ENCODE assay signal across 10 mouse cellular contexts in the genomic region with DNA sequence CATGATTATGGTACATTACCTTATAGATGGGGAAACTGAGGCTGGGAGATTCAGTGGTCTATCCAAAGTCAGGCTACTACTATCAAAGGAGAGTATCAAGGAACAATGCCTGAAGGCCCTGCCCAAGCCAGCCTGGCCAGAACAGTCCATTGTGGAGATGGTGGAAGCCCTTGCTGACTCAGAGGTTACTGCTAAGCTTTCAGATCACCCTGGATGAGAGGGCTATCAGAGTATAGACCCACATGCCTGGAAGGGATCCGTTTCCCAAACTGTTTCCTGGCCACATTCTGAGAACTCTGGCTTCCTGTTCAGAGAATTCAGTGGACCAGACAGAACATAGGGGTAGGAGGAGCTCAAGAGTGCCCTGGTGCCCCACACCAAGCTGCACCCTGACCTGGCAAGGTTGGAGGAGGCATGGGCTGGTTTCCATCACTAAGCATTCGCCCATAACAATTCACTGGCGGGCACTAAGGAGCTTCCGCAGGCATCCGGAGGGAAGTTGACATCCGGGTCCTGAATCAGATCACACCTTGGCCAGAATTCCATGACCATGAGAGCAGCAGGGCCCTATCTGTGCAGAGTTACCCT. TPM values are rescaled to one million over a fixed set of nuclear protein-coding genes. Genes with fewer than 3 reads are reported as not detected.
DNase-seq lines count a peak whose midpoint lies in the region; ATAC-seq and TF ChIP-seq lines count a peak whose summit lies in the region.
"Had no signal": no experiment of that assay in that cellular context is flagged by ENCODE, and none has a peak within 500 bp of the region (broad histone marks: within the 10 kb centered on the region; RNA-seq: fewer than 3 reads in every experiment).

No protein-coding gene starts in this region.

- no peak overlapping the region for H3K4me2 ChIP-seq in heart, embryonic 16.5 days (ENCODE audit: low read depth, low read length)
- H3K4me2 ChIP-seq: liver, embryonic 15.5 days had no signal

- 49% methylated on average over 6 of the region's 6 CpGs for WGBS in heart, adult 2 months
- 54% methylated on average over 6 of the region's 6 CpGs for WGBS in heart, embryonic 16.5 days

- peak overlapping the region; percentile 98 for H3K27ac ChIP-seq in heart, adult 2 months
- H3K27ac ChIP-seq in brown adipose tissue, adult 24 weeks (replicated peaks; ENCODE audit: low read depth, low read length) = peak overlapping the region; percentile 59
- H3K27ac ChIP-seq in heart, embryonic 16.5 days (ENCODE audit: low read length) = peak overlapping the region; percentile 93
- H3K27ac ChIP-seq: liver, embryonic 15.5 days had no signal

- H3K9me3 ChIP-seq in heart, embryonic 16.5 days (replicated peaks; ENCODE audit: control insufficient read depth, low read length) = no peaks in the 10 kb centered on the region
- H3K9me3 ChIP-seq: liver, embryonic 15.5 days had no signal

- peak in 1 of 2 experiments; percentile 26 for DNase-seq in heart, adult 2 months
- DNase-seq in heart, postnatal 36 days = no peak
- DNase-seq in kidney, postnatal 36 days = peak; percentile 47 to 59
- no peak for DNase-seq in embryo, embryonic 11 days
- no peak for DNase-seq in adrenal gland, adult 18-20 months (ENCODE audit: low spot score in 2 of 2)
- no peak for DNase-seq in cerebellum, postnatal 25 days

- ATAC-seq in heart, embryonic 16.5 days (replicated peaks; ENCODE audit: extremely low read depth, insufficient read depth, low FRiP score) = no peak

- H3K36me3 ChIP-seq in heart, adult 2 months (ENCODE audit: control insufficient read depth, insufficient read depth, low read length) = peaks cover 24% of the 10 kb centered on the region
- no peaks in the 10 kb centered on the region for H3K36me3 ChIP-seq in heart, embryonic 16.5 days (ENCODE audit: control insufficient read depth, insufficient read depth)
- H3K36me3 ChIP-seq: liver, embryonic 15.5 days had no signal

- H3K9ac ChIP-seq in heart, adult 2 months (ENCODE audit: low read depth, low read length) = no peak overlapping the region
- peak overlapping the region; percentile 8; the same call in 1 of the 2 replicates for H3K9ac ChIP-seq in heart, embryonic 16.5 days (ENCODE audit: low read length)
- H3K9ac ChIP-seq: forebrain, postnatal 0 days; liver, embryonic 15.5 days had no signal

- intact Hi-C loops in heart, adult 2 months (cut with DNase I) = loop anchor here (1.0 to 2.0 kb wide), 2 partner anchors 18 to 101 kb away; no protein-coding TSS in a partner anchor
- intact Hi-C loops in heart, postnatal 36 days (cut with DNase I) = loop anchor here (2.0 to 5.0 kb wide), 2 partner anchors 17 to 117 kb away; no protein-coding TSS in a partner anchor

- TF ChIP-seq POLR2A in heart, adult 2 months (IDR thresholded peaks at IDR 0.05; ENCODE audit: insufficient read depth, low read depth, low read length) = no peak

- TF ChIP-seq CTCF in heart, adult 2 months (IDR thresholded peaks at IDR 0.05) = no peak

- no peaks in the 10 kb centered on the region for H3K79me2 ChIP-seq in heart, adult 2 months (replicated peaks; ENCODE audit: control insufficient read depth, insufficient read depth, low read length)

- no peaks in the 10 kb centered on the region for H3K27me3 ChIP-seq in heart, adult 2 months (ENCODE audit: control insufficient read depth, insufficient read depth, low read length)
- H3K27me3 ChIP-seq in heart, embryonic 16.5 days (ENCODE audit: control insufficient read depth, insufficient read depth, low read length) = no peaks in the 10 kb centered on the region
- H3K27me3 ChIP-seq: liver, embryonic 15.5 days had no signal

- TF ChIP-seq EP300 in heart, adult 2 months (IDR thresholded peaks at IDR 0.05; ENCODE audit: insufficient read depth, low read depth, low read length) = no peak

- H3K4me3 ChIP-seq in heart, adult 2 months = no peak overlapping the region
- no peak overlapping the region for H3K4me3 ChIP-seq in brown adipose tissue, adult 24 weeks (ENCODE audit: insufficient read depth, low read depth, low read length)
- H3K4me3 ChIP-seq in heart, embryonic 16.5 days (ENCODE audit: low read length) = no peak overlapping the region
- H3K4me3 ChIP-seq: liver, embryonic 15.5 days had no signal

- peaks cover 46% of the 10 kb centered on the region for H3K4me1 ChIP-seq in heart, adult 2 months (ENCODE audit: control insufficient read depth, insufficient read depth, low read length)
- H3K4me1 ChIP-seq in brown adipose tissue, adult 24 weeks (ENCODE audit: control insufficient read depth, insufficient read depth, insufficient read length, low read length) = peaks cover 47% of the 10 kb centered on the region
- peaks cover 57% of the 10 kb centered on the region for H3K4me1 ChIP-seq in heart, embryonic 16.5 days (ENCODE audit: control insufficient read depth, insufficient read depth, low read length)

RNA-seq across cellular contexts. Expression of gene Inpp5a, which starts 19.3 kb away (rescaled TPM):
- total RNA-seq in heart, adult 2 months (2021) = 100 to 1,000 TPM; 280 to 306 TPM
- polyA plus RNA-seq in heart, adult 2 months (2012; rRNA removed) = 134 and 195 TPM in 2 replicates
- total RNA-seq in heart, postnatal 36 days (2021) = 100 to 1,000 TPM; 273 to 286 TPM
- polyA plus RNA-seq in brown adipose tissue, adult 24 weeks (2012; ENCODE audit: insufficient read depth, insufficient read length, missing spikeins) = 31.6 and 42.3 TPM in 2 replicates
- polyA plus RNA-seq in heart, embryonic 16.5 days (2015; fragmentation: Nextera tagmentation; extraction: Ambion mirVana) = 47.4 and 54.8 TPM in 2 replicates
- 100 to 1,000 TPM in 1 of 2 experiments, 10 to 100 TPM in 1; 80.9 to 101 TPM for total RNA-seq in adrenal gland, adult 18-20 months (2021)

Comparison
In these comparisons a context has a peak if more than half of its experiments do, and no peak if none do; other contexts are left out.
1. DNase-seq: peak in kidney, postnatal 36 days (2 of 2); none in heart, postnatal 36 days (0 of 2), embryo, embryonic 11 days (single experiment), adrenal gland, adult 18-20 months (0 of 2) and cerebellum, postnatal 25 days (0 of 2).
2. Peak in every context shown above with its lines, with median percentiles within 50 percentile points of each other: H3K27ac ChIP-seq.